Comparison of ENCODE assay signal across 8 mouse cellular contexts in the genomic region with DNA sequence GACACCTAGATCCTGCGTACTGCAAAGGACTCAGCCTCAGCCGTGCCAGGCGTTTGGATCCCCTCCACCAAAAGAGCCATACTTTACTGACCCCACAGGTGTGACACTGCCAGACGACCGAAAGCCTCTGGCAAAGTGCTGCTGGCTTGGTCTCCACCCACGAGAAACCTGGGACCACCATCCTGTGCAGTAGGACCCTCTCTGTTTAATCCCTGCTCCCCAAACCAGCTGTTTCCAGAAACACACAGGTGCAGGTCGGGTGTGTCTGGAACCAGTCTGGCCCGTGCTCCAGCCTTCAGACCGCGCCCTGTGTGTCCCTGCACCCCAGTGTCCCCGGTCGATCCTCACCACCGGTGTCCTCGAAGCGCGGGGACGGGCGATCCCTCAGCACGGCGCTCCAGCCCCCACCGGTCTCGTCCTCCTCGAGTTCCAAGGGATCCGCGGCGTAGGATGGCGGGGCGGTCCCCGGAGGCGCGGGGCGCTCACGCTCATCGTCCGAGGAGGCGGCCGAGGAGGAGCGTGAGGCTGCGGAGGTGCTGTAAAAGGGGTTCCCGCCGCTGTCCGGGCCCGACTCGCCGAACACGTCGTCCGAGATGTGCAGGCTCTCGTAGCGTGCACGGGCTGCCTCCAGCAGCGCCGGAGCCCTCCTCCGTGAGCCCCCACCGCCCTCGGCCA. TPM values are rescaled to one million over a fixed set of nuclear protein-coding genes. Genes with fewer than 3 reads are reported as not detected.
DNase-seq lines count a peak whose midpoint lies in the region; ATAC-seq and TF ChIP-seq lines count a peak whose summit lies in the region.

No protein-coding gene starts in this region.

- H3K9ac ChIP-seq in heart, embryonic 16.5 days (ENCODE audit: low read length): peak overlapping the region; percentile 72

- DNase-seq in gastrocnemius, adult 2 months: peak; percentile 22
- no peak for DNase-seq in gastrocnemius, adult 18-20 months (ENCODE audit: low spot score)
- DNase-seq in cerebellum, postnatal 10 days: peak; percentile 62 to 68
- peak; percentile 47 to 50 for DNase-seq in left cerebral cortex, adult 8-10 months (ENCODE audit: low spot score in 2 of 2)
- peak; percentile 7 for DNase-seq in naive thymus-derived CD4-positive, alpha-beta T cell, adult 2 months (ENCODE audit: low read depth)
- DNase-seq in retina, embryonic 14.5 days (ENCODE audit: low spot score): no peak

- no peaks in the 10 kb centered on the region for H3K9me3 ChIP-seq in E14TG2a.4 (ENCODE audit: low read length)
- H3K9me3 ChIP-seq in heart, embryonic 16.5 days (replicated peaks; ENCODE audit: control insufficient read depth, low read length): no peaks in the 10 kb centered on the region

- H3K4me3 ChIP-seq in gastrocnemius, adult 2 months: peak overlapping the region; percentile 72
- H3K4me3 ChIP-seq in E14TG2a.4 (replicated peaks; ENCODE audit: low read length): peak overlapping the region; percentile 88
- peak overlapping the region; percentile 76 for H3K4me3 ChIP-seq in heart, embryonic 16.5 days (ENCODE audit: low read length)

- WGBS in heart, embryonic 16.5 days: 1% methylated on average over 56 of the region's 56 CpGs

- H3K4me2 ChIP-seq in heart, embryonic 16.5 days (ENCODE audit: low read depth, low read length): peak overlapping the region; percentile 98

- no peak for ATAC-seq in heart, embryonic 16.5 days (replicated peaks; ENCODE audit: extremely low read depth, insufficient read depth, low FRiP score)

- intact Hi-C loops in gastrocnemius, adult 2 months (cut with DNase I): no loop called here

- TF ChIP-seq CTCF in gastrocnemius, adult 2 months (IDR thresholded peaks at IDR 0.05): no peak
- no peak for TF ChIP-seq CTCF in E14TG2a.4 (conservative IDR thresholded peaks at IDR 0.05; ENCODE audit: low read length)

- peaks cover 17% of the 10 kb centered on the region for H3K27me3 ChIP-seq in E14TG2a.4 (ENCODE audit: insufficient read depth, low read length)
- peaks cover 18% of the 10 kb centered on the region for H3K27me3 ChIP-seq in heart, embryonic 16.5 days (ENCODE audit: control insufficient read depth, insufficient read depth, low read length)

- peaks cover 66% of the 10 kb centered on the region for H3K4me1 ChIP-seq in E14TG2a.4 (replicated peaks; ENCODE audit: low read depth, low read length)
- peaks cover 27% of the 10 kb centered on the region for H3K4me1 ChIP-seq in heart, embryonic 16.5 days (ENCODE audit: control insufficient read depth, insufficient read depth, low read length)

- H3K36me3 ChIP-seq in E14TG2a.4 (ENCODE audit: insufficient read depth, low read length): peaks cover 11% of the 10 kb centered on the region; the same call in 1 of the 2 replicates
- no peaks in the 10 kb centered on the region for H3K36me3 ChIP-seq in heart, embryonic 16.5 days (ENCODE audit: control insufficient read depth, insufficient read depth)

- H3K27ac ChIP-seq in gastrocnemius, adult 2 months: no peak overlapping the region
- H3K27ac ChIP-seq in heart, embryonic 16.5 days (ENCODE audit: low read length): no peak overlapping the region

RNA-seq across cellular contexts. Expression of a gene that starts 5.9 kb away (rescaled TPM):
- under 1 TPM; 0.15 to 0.50 TPM for total RNA-seq in gastrocnemius, adult 2 months (2021)
- total RNA-seq in gastrocnemius, adult 18-20 months (2021): under 1 TPM; 0.07 to 0.40 TPM
- 1.5 and 1.9 TPM in 2 replicates for polyA plus RNA-seq in heart, embryonic 16.5 days (2015; fragmentation: Nextera tagmentation; extraction: Ambion mirVana)
- total RNA-seq in left cerebral cortex, adult 8-10 months (2022): 100 to 1,000 TPM; 179 to 198 (median 184) TPM

Comparison
In these comparisons a context has a peak if more than half of its experiments do, and no peak if none do; other contexts are left out.
1. DNase-seq: peak in gastrocnemius, adult 2 months (single experiment), cerebellum, postnatal 10 days (2 of 2), left cerebral cortex, adult 8-10 months (2 of 2) and naive thymus-derived CD4-positive, alpha-beta T cell, adult 2 months (single experiment); none in gastrocnemius, adult 18-20 months (single experiment) and retina, embryonic 14.5 days (single experiment).
2. RNA of a gene that starts 5.9 kb away (total RNA-seq): 179 to 198 TPM in left cerebral cortex, adult 8-10 months; 0.15 to 0.50 TPM in gastrocnemius, adult 2 months and 0.07 to 0.40 TPM in gastrocnemius, adult 18-20 months; every median in the first group is over 100 times any median in the second.
3. Peak in every context shown above with its lines, with median percentiles within 50 percentile points of each other: H3K4me3 ChIP-seq.